Mouse (Mus musculus) right cerebral cortex, adult 2 months (tissue): ENCODE results near the gene Abcg4.
A peak's percentile ranks its signal among the peaks of the same experiment; 100 is the strongest.

ENCODE experiments used
- DNase-seq, 2 experiments: peaks; one replicate each; pipeline ENCODE4 v3.0.0; 2021 to 2022; ENCODE audit warnings: low spot score in 2 of 2

The Abcg4 gene

DNA sequence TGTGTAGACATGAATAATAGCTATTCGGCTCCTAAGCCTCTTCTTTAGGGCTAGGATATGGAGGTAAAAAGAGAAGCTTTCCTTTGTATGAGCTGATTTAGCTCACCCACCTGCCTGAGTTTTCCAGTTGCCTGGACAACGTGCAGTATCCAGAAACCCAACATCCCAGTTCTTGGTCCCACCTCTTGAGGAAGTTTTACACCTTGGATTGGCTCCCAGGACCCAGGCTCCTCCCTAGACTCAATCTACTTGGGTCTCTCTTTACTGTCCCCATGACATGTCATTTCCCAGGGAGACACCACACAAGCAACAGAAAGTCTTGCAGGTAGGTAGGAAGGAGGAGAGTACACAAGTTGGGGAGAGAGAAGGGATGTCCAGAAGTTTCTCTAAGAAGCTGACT lies 48.0 kb downstream of the Abcg4 start, which contains the start of gene Ccdc153:
Gene Ccdc153 (plus strand): TSS at position 278 of the 400 bp plus-strand sequence.
- no peak for DNase-seq

DNA sequence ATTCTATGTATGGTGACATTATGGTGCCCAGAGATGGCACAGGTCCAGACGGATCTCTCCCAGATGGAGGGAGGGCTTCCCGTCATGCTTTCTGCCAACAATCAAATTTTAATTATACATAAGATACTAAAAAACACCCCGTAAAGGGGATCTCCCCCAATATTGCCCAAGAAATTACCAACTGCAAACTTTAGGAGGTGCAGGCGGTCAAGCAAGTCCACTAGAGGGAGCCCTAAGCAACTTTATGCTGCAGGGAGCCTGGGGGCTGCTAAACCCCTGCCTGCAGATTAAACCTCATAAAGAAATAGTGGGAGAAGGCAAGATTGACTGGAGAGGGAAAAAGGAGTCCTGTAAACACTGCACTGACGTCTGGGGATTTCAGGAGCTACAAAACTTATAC lies 49.0 kb downstream of the Abcg4 start:
- peak; percentile 59 to 64 for DNase-seq

DNA sequence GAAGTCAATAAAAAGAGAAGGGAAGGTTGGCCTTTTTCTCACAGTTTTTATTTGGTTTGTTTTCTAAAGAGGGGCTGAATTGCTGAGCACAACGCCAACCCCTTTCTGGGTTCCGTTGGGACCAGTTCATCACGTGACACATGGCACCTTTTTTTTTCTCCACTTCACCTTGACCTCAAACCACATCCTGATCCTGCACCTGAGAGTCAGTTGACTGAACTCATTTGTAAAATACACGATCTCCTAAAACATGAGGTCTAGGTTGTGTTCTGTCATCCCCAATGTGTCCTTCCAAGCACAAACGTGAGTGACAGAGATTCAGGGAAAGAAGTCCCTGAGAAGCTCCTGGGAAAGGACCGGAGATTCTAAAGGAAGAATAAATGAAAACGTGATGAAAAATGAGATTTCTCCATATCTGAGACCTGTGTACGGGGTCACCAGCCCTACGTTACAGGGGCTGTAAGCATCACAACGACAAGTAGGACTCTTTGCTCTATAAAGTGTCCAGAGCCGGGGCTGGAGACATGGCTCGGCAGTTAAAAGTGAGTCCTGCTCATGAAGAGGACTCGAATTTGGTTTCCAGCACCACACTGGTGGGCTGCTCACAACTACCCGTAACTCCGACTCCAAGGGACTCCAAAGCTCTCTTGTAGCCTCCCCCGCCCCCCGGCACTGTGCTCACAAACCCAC lies 49.8 kb downstream of the Abcg4 start:
- no peak for DNase-seq

DNA sequence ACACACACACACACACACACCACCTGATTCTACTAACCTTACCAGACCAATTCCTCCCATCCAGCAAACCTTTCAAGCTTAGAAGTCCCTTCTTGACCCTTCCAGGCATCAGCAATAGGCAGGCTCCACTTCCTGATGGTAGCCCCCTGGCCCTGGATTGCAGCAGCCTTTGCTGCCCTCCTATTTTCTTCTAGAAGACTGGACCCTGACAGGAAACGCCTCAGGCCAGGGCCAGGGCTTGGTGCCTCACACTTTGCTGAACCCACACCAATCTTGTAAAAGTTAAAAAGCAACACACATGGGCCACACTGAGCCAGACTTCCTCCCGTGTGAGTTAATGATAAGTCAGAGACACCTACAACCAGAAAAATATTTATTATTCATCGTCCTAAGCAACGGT lies 51.3 kb downstream of the Abcg4 start:
- DNase-seq = no peak

DNA sequence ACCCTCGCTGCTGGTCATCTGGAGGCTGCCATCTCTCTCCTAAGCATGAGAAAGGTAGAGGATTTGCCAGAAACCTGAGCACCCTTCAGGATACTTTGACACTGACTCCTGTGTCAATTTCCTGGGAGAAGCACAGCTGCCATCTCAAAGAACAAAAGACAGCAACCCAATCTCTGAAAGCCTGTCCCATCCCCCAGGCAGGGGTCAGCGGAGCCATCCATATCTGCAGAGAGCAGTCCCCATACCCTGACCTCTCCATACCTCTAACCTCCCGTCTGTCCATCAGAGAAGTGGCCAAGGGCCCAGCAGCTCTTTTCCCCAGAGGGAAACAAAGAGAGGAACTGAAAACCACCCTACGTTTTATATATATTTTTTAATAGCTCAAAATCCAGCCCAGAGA lies 51.8 kb downstream of the Abcg4 start:
- no peak for DNase-seq

DNA sequence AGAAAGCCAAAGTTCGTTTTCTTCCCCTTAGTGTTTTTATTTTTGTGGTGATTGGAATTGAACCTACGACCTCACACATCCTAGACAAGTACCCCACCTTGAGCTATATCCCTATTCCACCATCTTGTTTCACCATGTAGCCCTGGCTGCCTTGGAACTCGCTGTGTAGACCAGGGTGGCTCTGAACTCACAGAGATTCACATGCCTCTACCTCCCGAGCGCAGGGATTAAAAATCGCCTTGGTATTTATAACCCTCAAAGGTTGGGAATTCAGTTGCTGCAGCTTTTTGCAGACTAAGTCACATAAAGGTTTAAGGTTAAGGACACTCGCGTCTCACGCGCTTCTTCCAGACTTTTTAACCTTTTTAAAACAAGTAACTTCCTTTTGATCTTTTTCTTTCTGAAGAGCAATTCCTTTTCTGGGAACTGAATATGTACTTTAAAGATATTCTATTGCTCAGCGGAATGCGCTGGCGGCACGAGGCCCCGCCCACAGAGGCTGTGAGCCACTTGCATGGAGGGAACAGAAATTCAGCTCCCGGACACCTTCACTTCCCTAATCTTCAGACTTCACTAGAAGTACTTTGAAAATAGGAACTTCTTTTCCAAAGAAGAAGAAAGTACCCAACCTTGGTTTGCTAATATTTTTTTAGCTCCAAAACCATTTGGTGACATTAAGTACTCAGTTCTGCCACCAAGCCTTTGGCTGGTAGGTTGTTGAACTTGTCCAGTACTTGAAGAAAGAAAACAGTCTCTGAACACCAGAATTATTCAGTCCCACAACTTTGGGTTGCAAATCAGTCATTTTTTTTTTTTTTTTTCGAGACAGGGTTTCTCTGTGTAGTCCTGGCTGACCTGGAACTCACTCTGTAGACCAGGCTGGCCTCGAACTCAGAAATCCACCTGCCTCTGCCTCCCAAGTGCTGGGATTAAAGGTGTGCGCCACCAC lies 53.7 kb downstream of the Abcg4 start:
- peak; percentile 41 to 51 for DNase-seq

DNA sequence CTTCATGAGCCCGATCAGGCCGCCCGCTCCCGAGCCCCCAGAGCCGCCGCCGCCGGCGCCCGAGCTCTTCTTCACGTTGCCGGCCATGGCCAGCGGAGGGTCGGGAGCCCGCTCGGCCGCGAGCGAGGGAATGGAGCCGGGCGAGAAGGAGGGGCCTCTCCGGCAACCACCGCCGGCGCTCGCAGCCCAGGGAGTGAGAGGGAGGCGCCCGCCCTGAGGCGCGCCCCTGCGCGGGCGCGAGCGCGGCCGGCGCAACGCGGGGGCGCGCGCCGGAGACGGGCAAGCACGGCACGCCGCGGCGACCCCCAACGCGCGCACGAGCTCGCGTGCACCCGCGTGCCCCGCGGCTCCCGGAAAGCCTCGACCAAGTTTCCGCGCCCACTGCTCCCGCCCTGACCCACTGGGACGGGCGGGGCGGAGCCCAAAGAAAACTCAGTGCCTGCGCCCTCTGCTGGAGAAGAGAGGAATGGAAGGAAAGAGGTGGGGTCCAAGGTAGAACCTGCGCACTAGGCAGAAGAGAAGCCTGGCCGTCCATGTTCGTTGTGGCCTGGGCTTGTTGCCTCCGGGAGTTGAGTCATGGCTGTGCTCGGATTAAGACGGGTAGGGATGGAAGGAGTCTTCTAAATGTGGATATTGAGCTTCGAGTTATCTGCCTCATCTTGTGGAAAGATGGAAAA lies 54.5 kb downstream of the Abcg4 start, which contains the start of gene Cbl:
Gene Cbl (minus strand): TSS at position 248 of the 677 bp plus-strand sequence.
- peak; percentile 100 for DNase-seq

DNA sequence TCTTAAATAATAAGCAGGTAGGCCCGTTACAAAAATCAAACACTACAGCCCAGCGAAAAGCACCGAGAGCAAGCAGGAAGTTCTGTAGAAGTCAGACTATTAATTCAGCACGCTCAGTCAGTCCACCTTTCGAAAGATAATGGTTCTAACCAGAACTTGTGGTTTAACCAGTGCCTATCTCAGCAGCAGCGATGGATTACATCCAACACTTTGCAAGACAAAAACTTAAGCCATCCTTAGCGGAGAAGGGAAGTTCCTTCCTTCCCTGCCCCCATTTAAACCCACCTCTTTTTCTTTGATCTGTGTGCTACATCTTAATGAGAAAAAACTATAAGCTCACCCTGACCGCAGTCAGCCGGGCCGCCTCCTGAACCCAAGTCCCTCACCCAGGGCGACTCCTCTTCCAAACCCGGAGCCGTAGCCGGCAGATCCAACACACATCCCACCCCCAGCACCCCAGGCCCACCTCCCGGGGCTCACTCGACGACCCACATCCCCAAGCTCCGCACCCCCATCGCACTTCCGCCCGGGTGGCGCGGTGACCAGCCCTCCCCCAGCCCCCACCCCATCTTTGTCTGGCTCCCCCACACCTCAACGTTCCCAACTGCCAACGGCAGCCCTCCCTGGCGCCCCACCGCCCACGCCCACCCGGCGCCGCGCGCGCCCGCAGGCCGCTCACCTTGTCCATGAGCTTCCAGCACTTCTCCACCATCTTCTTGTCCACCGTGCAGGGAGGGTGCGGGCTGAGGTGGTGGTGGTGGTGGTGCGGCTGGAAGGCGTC lies 55.2 kb downstream of the Abcg4 start:
- no peak for DNase-seq

DNA sequence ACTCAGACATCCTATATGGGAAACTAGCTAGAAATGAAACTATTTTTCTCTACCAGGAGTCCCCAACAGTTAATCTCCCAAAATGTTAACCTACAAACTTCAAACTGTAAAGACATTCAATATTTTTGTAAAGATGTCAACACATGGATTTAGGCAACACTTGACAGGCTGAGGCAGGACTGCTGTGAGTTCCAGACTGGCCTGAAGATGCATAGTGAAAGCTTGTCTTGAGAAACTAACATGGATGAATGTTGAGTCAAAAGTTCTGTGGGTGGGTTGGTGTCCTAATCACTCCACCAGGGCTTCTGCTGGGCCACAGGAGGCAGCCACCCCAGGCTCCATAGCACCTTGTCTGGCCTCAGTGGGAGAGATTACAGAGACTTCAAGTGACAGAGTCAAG lies 56.8 kb downstream of the Abcg4 start:
- DNase-seq = no peak

DNA sequence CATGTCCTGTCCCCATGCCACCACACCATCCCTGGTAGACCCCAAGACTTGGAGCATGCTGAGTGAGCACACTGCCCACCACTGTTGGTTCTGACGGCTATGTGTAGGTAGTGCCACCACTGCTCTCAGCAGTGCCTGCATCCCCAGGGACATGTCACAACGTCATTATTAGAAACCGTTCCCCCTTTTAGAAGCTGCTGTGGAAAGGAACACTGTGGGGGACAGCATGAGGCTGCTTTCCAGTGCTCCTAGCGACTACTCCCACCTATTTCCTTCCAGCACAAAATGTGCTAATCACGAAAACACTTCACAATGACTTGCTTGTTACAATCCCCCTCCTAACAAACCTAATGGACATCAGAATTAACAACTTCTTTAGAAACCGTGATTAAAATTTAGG lies 62.4 kb downstream of the Abcg4 start:
- peak; percentile 18 to 44 for DNase-seq
